Mouse (Mus musculus) limb, embryonic 10.5 days (tissue): Measurements from ENCODE around the gene Prdm1. TPM values are rescaled to one million over a fixed set of nuclear protein-coding genes. Genes with fewer than 3 reads are reported as not detected.

Source experiments
- DNase-seq: peaks from one replicate; pipeline ENCODE4 v3.0.0-alpha.2; 2017; ENCODE audit warnings: low spot score
- H3K27ac ChIP-seq: fragments of 300-500 bp; sonication (generic); 2 replicates; pipeline ENCODE4 v1.5.1; 2016; ENCODE audit warnings: mild to moderate bottlenecking
- H3K27me3 ChIP-seq: fragments of 300-500 bp; sonication (generic); 2 replicates; pipeline ENCODE4 v1.6.1; 2016; ENCODE audit warnings: low read depth, mild to moderate bottlenecking; ENCODE audit not compliant: poor library complexity, severe bottlenecking
- H3K36me3 ChIP-seq: fragments of 300-500 bp; sonication (generic); 2 replicates; pipeline ENCODE4 v1.6.1; 2016; ENCODE audit warnings: mild to moderate bottlenecking, moderate library complexity
- H3K4me1 ChIP-seq: fragments of 300-500 bp; sonication (generic); 2 replicates; pipeline ENCODE4 v1.6.1; 2016
- H3K4me3 ChIP-seq: fragments of 300-500 bp; sonication (generic); 2 replicates; pipeline ENCODE4 v1.5.1; 2016; ENCODE audit warnings: mild to moderate bottlenecking, moderate library complexity
- H3K9me3 ChIP-seq: fragments of 300-500 bp; sonication (generic); replicated peaks from 2 replicates; pipeline ENCODE4 v1.6.1; 2016; ENCODE audit warnings: mild to moderate bottlenecking
- WGBS: fragments of 180-500 bp; shearing (Covaris S2); methylation state at CpG from one replicate; pipeline ENCODE4 v1.1.7; 2016; 5-methylcytosine and 5-hydroxymethylcytosine counted together
- polyA plus RNA-seq: library from polyadenylated mRNA; unstranded; fragments of >200 nt; fragmentation: Nextera tagmentation; extraction: Ambion mirVana; gene quantifications from 2 replicates; pipeline ENCODE4 v1.2.1, GENCODE M21; 2016

Gene Prdm1
- polyA plus RNA-seq, 1 experiment from 2014 or later = 3.6 TPM

- H3K36me3 ChIP-seq = no peaks in the 10 kb centered on the region
- WGBS = 68% methylated on average over 6 of the region's 6 CpGs
- peaks cover 6% of the 10 kb centered on the region; the same call in 1 of the 2 replicates for H3K27me3 ChIP-seq
- H3K4me3 ChIP-seq = no peak overlapping the region
- H3K4me1 ChIP-seq = peaks cover 45% of the 10 kb centered on the region
- no peak for DNase-seq
- no peaks in the 10 kb centered on the region for H3K9me3 ChIP-seq
- peak overlapping the region; percentile 36; the same call in 1 of the 2 replicates for H3K27ac ChIP-seq
Measured at GRCm38 (mm10) chr10:44483116-44483515, 45.2 kb downstream of the Prdm1 start.

DNA sequence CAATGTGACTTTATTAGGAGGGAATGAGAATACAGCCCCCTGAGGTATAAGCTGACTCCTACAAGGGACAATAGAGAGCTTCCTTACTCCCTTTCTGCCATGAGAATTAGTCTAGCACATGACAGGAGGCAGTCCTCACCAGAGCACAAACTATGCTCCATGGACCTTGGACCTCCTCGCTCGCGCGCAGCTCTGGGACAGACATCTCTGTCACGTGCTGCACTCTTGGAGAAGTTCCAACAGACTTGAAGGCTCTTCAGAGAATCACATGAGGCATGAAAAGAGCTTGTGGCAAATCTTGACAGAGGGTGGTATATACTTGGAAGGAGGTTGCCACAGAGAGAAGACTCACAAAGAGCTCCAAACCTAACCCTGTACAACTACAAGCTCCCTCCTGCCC, 46.9 kb downstream of the Prdm1 start:
- H3K4me1 ChIP-seq = peaks cover 58% of the 10 kb centered on the region
- no peak overlapping the region for H3K4me3 ChIP-seq
- H3K27me3 ChIP-seq = peaks cover 6% of the 10 kb centered on the region; the same call in 1 of the 2 replicates
- no peaks in the 10 kb centered on the region for H3K9me3 ChIP-seq
- no peak for DNase-seq
- H3K36me3 ChIP-seq = no peaks in the 10 kb centered on the region
- H3K27ac ChIP-seq = no peak overlapping the region
- 94% methylated on average over 5 of the region's 5 CpGs for WGBS

DNA sequence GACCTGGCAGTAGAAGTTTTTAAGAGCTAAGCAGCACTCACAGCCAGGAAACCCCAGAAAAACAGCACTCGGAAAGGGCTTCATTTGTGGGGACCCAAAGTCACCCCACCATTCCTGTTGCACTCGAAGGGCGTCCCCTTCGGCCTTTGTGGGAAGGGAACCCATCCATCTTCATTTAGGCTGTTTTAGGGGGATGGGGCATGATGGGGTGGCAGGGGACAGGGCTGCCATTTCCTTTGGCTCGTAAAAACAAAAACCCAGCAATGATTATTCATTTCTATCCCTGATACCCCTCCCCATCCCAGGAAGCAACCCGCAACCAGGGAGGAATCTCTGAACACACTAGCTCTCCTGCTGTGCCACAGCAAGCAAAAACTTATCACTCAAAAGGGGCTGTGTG, 49.0 kb downstream of the Prdm1 start:
- Histone ChIP-seq H3K9me3 (no peaks in the 10 kb centered on the region), H3K4me1 (peaks cover 51% of the 10 kb centered on the region), H3K27ac (no peak overlapping the region), H3K4me3 (peak overlapping the region; percentile 13; the same call in 1 of the 2 replicates), H3K27me3 (peaks cover 6% of the 10 kb centered on the region; the same call in 1 of the 2 replicates), H3K36me3 (no peaks in the 10 kb centered on the region)
- no peak for DNase-seq
- 10% methylated on average over 6 of the region's 6 CpGs for WGBS

- peaks cover 42% of the 10 kb centered on the region for H3K4me1 ChIP-seq
- H3K36me3 ChIP-seq = no peaks in the 10 kb centered on the region
- H3K27ac ChIP-seq = no peak overlapping the region
- peaks cover 6% of the 10 kb centered on the region; the same call in 1 of the 2 replicates for H3K27me3 ChIP-seq
- DNase-seq = no peak
- 38% methylated on average over 5 of the region's 5 CpGs for WGBS
- H3K9me3 ChIP-seq = no peaks in the 10 kb centered on the region
- H3K4me3 ChIP-seq = no peak overlapping the region
Measured at GRCm38 (mm10) chr10:44478091-44478490, 50.2 kb downstream of the Prdm1 start.

- H3K36me3 ChIP-seq = no peaks in the 10 kb centered on the region
- H3K4me3 ChIP-seq = no peak overlapping the region
- H3K9me3 ChIP-seq = no peaks in the 10 kb centered on the region
- peaks cover 38% of the 10 kb centered on the region for H3K4me1 ChIP-seq
- H3K27ac ChIP-seq = no peak overlapping the region
- WGBS = 87% methylated on average over 8 of the region's 8 CpGs
- H3K27me3 ChIP-seq = peaks cover 6% of the 10 kb centered on the region; the same call in 1 of the 2 replicates
- DNase-seq = no peak
Measured at GRCm38 (mm10) chr10:44477240-44477639, 51.1 kb downstream of the Prdm1 start.

DNA sequence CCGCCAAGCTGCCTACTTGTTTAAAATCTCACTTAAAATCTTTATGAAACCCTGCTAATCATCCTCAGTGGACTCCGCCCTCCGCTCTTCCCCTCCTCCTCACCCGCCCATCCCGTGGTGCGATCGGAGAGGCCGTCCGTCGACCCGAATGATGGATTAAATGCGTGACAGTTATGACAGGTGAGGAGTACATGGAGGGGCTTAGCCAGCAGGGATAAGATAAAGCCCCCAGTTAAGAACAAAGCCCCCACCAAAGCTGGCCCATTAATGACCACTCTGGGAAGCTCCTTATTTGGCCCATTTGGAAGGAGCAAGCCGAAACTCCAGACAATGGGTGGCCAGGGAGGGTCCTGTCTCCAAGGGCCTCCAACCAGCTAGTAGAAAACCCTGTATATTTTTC, 51.8 kb downstream of the Prdm1 start:
- no peak for DNase-seq
- H3K9me3 ChIP-seq = no peaks in the 10 kb centered on the region
- H3K4me1 ChIP-seq = peaks cover 38% of the 10 kb centered on the region
- 79% methylated on average over 13 of the region's 13 CpGs for WGBS
- peaks cover 8% of the 10 kb centered on the region; the same call in 1 of the 2 replicates for H3K27me3 ChIP-seq
- H3K36me3 ChIP-seq = no peaks in the 10 kb centered on the region
- no peak overlapping the region for H3K27ac ChIP-seq
- no peak overlapping the region for H3K4me3 ChIP-seq

DNA sequence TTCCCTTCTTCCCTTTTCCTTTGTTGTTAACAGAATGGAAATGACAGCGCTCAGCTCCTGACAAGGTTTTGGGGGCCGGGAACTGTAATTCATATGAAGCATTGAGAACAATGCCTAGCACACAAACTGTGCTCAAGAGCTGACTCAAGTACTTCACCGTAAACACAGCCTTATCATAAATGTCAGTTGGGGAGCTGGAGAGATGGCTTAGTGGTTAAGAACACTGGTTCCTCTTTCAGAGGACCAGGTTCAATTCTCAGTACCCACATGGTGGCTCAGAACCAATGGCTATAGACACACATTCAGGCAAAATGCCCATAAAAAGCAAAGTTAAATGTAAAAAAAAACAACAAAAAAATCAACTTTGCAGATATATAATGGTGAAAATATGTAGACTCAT, 52.9 kb downstream of the Prdm1 start:
- Histone ChIP-seq H3K36me3 (no peaks in the 10 kb centered on the region), H3K4me3 (no peak overlapping the region), H3K9me3 (no peaks in the 10 kb centered on the region), H3K27ac (no peak overlapping the region), H3K4me1 (peaks cover 33% of the 10 kb centered on the region), H3K27me3 (0 out of 2 replicates have a peak, but pooled peaks cover 3% of the 10 kb centered on the region)
- WGBS = 94% methylated on average over 3 of the region's 3 CpGs
- DNase-seq = no peak

DNA sequence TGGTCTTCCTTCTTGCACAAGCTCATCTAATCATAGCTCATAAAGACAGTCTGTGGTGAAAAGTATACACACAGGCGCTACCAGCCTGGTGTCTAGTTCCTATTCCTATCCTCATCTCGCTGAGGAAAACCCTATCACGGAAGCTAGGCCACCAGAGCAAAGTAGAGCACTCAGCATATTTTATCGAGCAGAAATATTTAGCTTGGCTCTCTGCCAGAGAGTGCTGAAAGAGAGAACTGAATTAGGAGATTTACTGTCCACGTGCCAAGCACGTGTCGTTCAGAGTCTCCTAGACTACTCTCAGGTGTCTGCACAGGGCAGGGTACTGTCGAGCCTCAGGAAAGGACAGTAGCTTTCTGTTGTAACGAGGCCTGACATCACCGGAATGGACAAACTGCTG, 54.0 kb downstream of the Prdm1 start:
- H3K4me1 ChIP-seq = peaks cover 25% of the 10 kb centered on the region
- no peak overlapping the region for H3K27ac ChIP-seq
- DNase-seq = no peak
- no peaks in the 10 kb centered on the region for H3K36me3 ChIP-seq
- 76% methylated on average over 10 of the region's 10 CpGs for WGBS
- no peaks in the 10 kb centered on the region for H3K9me3 ChIP-seq
- H3K27me3 ChIP-seq = peaks cover 3% of the 10 kb centered on the region; the same call in 1 of the 2 replicates
- H3K4me3 ChIP-seq = no peak overlapping the region

DNA sequence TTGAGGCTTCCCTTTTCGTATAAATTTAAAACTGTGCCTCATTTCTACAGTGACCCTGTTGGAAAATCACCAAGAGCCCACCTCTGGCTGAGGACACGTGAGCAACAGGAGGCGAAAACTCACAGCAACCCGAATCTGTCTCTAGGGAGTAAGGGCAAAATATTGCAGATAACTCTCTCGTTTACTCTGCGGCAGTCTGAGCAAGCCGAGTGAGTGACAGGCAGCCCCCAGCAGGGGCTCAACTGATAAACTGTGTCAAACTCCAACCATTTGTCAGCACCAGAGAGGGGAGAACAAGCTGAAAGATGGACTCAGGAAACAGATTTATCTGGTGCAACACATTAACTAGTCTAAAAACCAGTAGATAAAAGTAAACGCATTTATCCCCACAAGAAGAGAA, 62.7 kb downstream of the Prdm1 start:
- no peak for DNase-seq
- H3K4me3 ChIP-seq = no peak overlapping the region
- WGBS = 26% methylated on average over 8 of the region's 8 CpGs
- H3K4me1 ChIP-seq = peaks cover 16% of the 10 kb centered on the region
- no peak overlapping the region for H3K27ac ChIP-seq
- H3K9me3 ChIP-seq = no peaks in the 10 kb centered on the region
- H3K27me3 ChIP-seq = peaks cover 50% of the 10 kb centered on the region
- no peaks in the 10 kb centered on the region for H3K36me3 ChIP-seq

DNA sequence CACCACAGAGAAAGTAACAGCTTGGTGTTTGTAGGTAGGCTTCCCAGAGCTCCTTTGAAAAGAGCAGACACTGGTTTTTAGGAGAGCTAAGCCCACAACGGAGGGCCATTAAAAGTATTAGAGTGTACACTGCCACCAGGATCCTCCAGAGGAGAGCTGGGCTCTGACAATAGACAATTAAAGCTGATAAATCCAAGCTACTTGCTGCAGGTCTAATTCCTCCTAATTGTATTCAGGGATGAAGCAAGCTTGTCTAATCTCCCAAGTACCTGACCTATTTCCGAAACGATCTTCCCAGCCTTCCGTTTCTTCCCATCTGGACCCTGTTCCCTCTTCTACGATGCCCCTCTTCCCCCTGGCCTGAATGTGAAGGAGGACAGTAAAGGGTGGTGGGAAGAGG, 63.7 kb downstream of the Prdm1 start:
- WGBS = 74% methylated on average over 5 of the region's 5 CpGs
- H3K36me3 ChIP-seq = no peaks in the 10 kb centered on the region
- peaks cover 50% of the 10 kb centered on the region for H3K27me3 ChIP-seq
- H3K4me3 ChIP-seq = no peak overlapping the region
- H3K27ac ChIP-seq = no peak overlapping the region
- H3K4me1 ChIP-seq = peaks cover 23% of the 10 kb centered on the region
- no peaks in the 10 kb centered on the region for H3K9me3 ChIP-seq
- DNase-seq = no peak

- Histone ChIP-seq H3K4me3 (no peak overlapping the region), H3K27ac (no peak overlapping the region), H3K27me3 (peaks cover 48% of the 10 kb centered on the region), H3K4me1 (peaks cover 30% of the 10 kb centered on the region), H3K9me3 (no peaks in the 10 kb centered on the region), H3K36me3 (no peaks in the 10 kb centered on the region)
- WGBS = 87% methylated on average over 4 of the region's 4 CpGs
- no peak for DNase-seq
Measured at GRCm38 (mm10) chr10:44463856-44464255, 64.4 kb downstream of the Prdm1 start.

DNA sequence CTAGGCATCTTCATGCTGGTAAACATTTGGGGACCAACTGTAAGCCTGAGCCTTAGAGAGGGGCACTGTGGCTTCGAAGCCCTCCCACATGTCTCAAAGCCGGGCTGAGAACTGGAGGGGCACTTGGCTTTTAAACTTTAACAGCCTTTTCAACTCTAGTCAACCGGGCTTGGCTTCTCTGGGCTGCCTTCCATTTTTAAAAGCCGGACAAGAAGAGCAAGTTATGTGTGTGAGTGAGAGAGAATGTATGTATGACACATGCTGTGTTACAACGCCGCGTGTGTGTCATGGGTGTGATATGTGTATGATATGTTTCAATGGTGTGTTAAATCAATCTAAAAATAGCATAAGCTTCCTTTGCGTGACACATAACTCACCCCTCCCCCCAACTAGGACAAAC, 66.0 kb downstream of the Prdm1 start:
- Histone ChIP-seq H3K4me3 (no peak overlapping the region), H3K4me1 (peaks cover 39% of the 10 kb centered on the region), H3K27ac (no peak overlapping the region), H3K27me3 (peaks cover 40% of the 10 kb centered on the region), H3K9me3 (no peaks in the 10 kb centered on the region), H3K36me3 (no peaks in the 10 kb centered on the region)
- no peak for DNase-seq
- WGBS = 90% methylated on average over 8 of the region's 8 CpGs

GRCm38 (mm10) chr10:44461063-44461462, 67.2 kb downstream of the Prdm1 start:
- H3K4me3 ChIP-seq = no peak overlapping the region
- no peaks in the 10 kb centered on the region for H3K36me3 ChIP-seq
- H3K27ac ChIP-seq = no peak overlapping the region
- 86% methylated on average over 6 of the region's 6 CpGs for WGBS
- peaks cover 52% of the 10 kb centered on the region for H3K4me1 ChIP-seq
- H3K27me3 ChIP-seq = peaks cover 32% of the 10 kb centered on the region
- no peak for DNase-seq
- H3K9me3 ChIP-seq = no peaks in the 10 kb centered on the region
